Mouse (Mus musculus) layer of hippocampus, adult 11-12 months (tissue): ENCODE data around the gene Cldn4.

ENCODE experiments used
- DNase-seq: peaks from one replicate; pipeline ENCODE4 v3.0.0; 2022; ENCODE audit warnings: low spot score

Gene Cldn4

DNA sequence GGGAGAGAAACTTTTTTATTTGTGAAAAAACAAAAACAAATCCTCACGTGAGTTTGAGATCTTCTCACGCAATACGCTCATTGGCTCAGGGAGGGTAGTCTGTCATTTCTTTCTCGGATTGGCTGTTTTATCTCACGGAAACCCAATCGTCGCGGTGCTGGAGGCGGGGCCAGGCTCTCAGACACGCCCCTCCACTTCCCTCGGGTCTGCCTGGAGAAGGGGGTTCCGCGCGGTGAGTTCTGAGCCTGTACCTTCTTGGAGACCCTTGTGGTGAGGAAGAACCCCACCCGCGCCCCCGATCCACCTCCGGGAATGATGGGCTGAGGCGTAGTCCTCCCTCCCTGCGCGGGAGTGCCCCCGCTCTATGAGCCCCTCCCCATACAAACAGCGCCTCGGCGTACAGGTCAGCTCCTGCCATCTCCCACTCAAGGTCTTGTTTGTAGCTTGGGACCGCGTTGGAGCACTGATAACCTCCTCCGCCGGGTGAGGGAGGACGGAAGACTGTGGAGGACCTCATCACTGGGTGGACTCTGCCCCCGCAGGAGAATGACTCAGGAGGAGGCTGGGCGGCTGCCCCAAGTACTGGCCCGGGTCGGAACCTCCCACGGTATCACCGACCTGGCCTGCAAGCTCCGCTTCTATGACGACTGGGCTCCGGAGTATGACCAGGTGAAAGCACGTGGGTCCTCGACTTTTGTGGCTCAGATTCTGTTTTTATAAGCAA is 14.4 kb downstream of the Cldn4 start, which contains the start of gene Mettl27:
Mettl27 (plus strand) TSS at position 190 of the 724 bp plus-strand sequence.
- DNase-seq = peak; percentile 85

- no peak for DNase-seq
Measured at GRCm38 (mm10) chr5:134929988-134930387, 16.7 kb downstream of the Cldn4 start.

DNA sequence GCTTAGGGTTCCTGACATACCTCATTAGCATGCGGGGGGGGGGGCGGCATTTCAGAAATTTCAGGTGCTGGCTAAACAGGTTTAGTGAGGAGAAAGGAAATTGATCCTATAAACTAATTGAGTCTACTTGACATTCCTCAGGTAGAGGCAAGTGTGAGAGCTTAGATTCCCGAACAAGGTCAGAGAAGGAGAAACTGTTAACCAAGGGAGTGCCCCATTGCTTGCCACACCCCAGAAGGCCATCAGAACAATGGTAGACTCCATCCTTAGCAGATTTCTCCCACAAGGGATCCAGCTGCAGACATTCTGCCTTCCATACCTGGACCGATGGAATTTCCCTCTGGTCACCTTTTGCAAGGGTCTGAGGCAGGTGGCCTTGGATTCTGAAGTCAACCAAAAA is 20.0 kb downstream of the Cldn4 start:
- DNase-seq = no peak

DNA sequence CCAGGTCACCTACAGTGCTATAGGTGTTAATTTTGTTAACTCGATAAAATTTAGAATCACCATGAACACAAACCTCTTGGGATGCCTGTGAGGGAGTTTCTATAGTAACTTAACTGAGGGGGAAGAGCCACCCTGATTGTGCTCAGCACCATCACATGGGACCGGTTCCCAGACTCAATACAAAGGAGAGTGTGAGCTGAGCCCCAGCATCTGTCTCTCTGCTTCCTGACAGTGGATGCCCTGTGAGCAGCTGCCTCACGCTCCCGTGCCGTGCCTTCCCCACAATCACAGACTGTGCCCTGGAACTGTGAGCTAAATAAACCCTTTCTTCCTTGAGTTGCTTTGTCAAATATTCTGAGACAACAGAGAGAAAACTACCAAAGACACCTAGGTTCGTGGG is 23.6 kb downstream of the Cldn4 start:
- DNase-seq = no peak

GRCm38 (mm10) chr5:134921106-134921505 is 25.6 kb downstream of the Cldn4 start:
- DNase-seq = no peak

DNA sequence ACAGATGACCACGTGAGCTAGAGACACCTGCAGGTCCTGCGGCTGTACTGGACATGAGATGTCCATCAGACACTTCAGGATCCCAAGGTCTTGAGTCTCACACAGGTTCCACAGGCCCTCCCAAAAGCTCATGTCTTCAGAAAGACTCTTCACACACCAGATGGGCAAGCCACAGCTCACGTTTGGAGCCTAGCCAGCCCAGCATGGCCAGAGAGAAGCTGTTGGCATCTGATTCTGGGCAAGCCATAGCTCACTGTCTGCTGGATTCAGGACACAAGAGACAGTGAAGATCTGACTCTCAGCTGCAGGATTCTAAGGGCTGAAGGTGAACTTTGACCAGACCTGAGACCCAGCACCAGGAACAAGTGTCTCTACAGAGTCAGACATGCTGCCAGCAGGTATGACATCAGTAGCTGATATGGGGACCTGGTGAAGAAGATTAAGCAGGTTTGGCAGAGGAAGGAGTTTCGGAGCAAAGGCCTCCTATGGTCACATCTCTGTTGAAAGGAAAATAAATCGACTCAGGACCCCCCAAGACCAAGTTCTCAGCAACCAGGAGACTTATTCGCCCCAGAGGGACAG is 26.5 kb downstream of the Cldn4 start:
- DNase-seq = no peak

- DNase-seq = no peak
Measured at GRCm38 (mm10) chr5:134919097-134919496, 27.6 kb downstream of the Cldn4 start.

- DNase-seq = peak; percentile 43
Measured at GRCm38 (mm10) chr5:134918071-134918832, 28.5 kb downstream of the Cldn4 start.

- no peak for DNase-seq
Measured at GRCm38 (mm10) chr5:134915311-134915710, 31.4 kb downstream of the Cldn4 start, which contains the start of gene Cldn13. Cldn13 (minus strand) TSS chr5:134915526.

DNA sequence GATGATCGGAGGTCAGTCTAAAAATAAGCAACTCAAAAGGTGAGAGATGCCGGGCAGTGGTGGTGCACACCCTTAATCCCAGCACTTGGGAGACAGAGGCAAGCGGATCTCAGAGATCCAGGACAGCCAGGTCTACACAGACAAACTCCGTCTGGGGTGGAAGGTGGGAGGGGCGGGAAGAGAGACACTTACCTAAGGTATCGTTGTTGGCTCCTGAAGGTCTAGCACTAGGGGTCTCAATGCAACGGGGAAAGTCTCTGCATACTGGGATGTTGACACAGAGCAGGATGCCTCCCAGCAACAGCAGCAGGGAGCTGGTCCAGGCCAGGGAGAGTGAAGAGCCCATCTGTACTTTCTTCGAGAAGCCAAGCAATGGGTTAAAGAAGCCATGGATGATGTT is 32.2 kb downstream of the Cldn4 start:
- no peak for DNase-seq

- no peak for DNase-seq
Measured at GRCm38 (mm10) chr5:134913753-134914152, 33.0 kb downstream of the Cldn4 start.

GRCm38 (mm10) chr5:134913352-134913751 is 33.4 kb downstream of the Cldn4 start:
- DNase-seq = no peak

- DNase-seq = no peak
Measured at GRCm38 (mm10) chr5:134911901-134912300, 34.8 kb downstream of the Cldn4 start.

- peak; percentile 94 for DNase-seq
Measured at GRCm38 (mm10) chr5:134907135-134907534, 39.6 kb downstream of the Cldn4 start.

DNA sequence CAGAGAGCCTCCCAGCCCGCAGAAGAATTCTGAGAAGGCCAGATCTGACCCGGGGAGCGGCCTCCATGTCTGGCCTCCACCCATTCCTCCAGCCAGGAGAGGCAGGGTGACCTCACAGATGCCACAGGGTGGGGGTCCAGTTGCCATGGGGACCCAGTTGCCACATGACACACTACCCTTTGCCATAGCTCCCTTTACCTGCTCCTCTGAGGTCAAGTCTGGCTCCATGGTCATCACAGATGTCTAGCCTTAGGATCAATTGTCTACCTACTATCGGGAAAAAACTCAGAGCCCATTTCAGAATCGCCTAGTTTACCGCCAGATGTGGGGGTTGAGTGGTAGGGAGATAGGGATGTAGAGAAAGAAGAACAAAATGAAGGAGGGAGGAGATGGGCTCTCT is 40.1 kb downstream of the Cldn4 start, which contains the start of gene Tmem270:
Tmem270 (minus strand) TSS at position 101 of the 400 bp plus-strand sequence.
- no peak for DNase-seq

DNA sequence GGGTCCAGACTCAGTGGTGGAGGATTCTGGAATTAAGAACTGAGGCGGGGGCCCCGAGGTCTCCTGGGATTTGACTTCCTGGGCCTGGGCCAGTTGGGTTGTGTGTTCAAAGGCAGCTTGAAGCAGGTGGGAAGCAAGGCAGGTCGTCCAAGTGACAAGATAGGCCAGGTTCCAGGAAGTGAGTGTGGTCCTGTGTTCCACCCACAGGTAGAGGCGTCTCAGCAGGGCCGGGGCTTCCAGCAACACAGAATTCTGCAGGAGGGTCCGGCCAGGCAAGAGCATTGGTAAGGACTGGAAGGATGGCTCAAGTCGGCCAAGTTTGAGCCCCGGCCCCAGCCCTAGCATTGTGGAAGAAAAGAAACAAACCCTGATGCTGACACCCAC is 45.1 kb downstream of the Cldn4 start:
- no peak for DNase-seq

DNA sequence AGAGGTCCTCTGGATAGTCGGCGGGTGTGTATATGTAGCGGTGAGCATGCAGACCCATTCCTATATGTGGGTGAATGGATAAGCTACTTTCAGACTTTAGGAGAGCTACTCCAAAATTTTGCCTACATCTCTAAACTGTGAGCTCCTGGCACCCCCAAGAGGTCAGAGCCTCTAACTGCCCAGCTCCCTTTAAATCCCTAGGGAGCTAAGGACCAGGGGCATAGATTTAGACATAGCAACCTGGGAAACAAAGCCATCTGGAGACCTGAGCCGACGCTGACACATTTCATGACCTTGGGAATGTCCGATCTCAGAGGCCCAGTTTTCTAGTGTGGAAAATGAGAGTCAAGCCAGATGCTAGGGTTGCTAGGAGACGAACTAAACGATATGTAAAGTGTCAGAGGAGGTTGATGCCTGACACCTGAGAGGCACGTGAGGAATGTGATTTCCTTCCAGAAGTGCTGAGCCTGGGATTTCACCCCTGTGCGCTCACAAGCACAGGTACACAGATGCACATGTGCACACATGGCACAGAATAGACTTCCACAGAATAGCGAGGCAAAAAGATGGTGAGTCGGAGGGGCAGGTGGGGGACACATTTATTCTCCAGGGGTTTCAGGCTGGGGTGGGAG is 45.6 kb downstream of the Cldn4 start:
- DNase-seq = peak; percentile 23

DNA sequence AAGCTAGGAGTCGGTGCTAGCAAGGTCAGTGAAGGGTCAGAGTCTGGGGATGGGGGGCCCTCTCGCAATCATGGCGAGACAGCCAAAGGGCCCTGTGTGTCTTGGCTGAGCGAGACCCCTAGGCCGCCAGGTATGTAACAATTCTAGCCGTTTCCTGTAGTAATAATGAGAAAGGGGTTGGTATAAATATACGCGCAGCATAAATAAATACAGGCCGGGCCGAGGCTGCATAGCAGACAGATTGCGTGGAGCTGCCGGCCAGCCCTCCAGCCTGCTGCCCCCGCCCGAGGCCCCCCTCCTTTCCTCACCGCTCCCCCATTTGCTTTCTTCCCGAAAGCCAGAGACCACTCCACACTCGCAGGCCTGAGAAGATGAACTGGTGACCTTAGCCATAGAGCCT is 49.1 kb downstream of the Cldn4 start:
- DNase-seq = no peak

- DNase-seq = no peak
Measured at GRCm38 (mm10) chr5:134896965-134897364, 49.8 kb downstream of the Cldn4 start.

GRCm38 (mm10) chr5:134895291-134895690 is 51.4 kb downstream of the Cldn4 start:
- DNase-seq = no peak
